Mouse (Mus musculus): ENCODE data around the gene Plekhd1. TPM values are rescaled to one million over a fixed set of nuclear protein-coding genes. Genes with fewer than 3 reads are reported as not detected.

The Plekhd1 gene
- total RNA-seq, 4 experiments from 2014 or later: 0.07 TPM; not detected in 3

DNA sequence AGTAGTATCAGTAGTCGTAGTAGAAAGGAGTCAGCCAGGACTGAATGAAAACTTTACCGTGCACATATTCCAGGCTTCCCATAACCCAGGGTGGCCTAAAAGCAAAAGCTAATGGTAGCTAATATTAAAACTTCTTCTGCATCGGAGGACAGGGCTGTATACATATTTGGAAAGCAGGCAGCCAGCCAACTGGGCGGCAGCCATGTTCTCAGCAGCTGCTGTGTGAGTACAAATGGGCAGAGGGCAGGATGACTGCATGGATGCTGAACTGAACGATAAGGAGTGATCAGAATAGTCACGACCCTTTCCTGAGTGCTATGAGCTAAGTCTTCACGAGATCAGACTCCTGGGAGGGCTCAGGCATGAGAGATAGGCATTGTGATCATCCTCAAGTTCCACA lies 8.9 kb downstream of the Plekhd1 start:
- DNase-seq: no peak

DNA sequence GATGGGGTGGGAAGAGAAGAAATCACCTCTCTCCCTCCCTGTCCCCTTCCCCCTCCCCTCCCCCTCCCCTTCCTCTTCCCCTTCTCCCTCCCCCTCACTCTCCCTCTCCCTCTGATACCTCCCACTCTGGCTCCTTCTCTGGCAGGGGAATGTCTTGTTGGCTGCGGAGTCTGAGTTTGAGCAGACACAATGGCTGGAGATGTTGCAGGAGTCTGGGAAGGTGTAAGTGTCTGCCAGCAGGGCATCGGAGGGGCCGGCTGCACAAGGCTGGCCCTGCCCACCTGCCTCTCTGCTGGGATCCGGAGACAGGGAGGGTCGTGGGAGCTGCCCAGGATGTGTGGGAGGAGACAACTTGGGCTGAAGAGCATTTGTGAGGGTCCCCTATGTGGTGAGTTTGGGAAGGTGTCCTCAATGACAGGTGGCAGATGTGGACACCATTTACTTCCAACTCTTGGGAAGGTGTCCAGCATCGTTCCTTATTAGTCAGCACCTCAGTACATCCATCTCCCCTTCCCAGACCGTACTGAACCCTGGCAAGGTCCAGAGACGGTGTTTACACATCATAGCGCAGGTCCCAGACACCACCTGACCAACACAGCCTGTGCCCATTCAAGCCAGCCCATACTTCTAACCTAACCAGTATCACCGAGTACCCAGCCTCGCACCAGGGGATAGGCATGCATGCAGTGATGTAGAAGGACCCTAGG lies 14.0 kb downstream of the Plekhd1 start:
- no peak for DNase-seq

DNA sequence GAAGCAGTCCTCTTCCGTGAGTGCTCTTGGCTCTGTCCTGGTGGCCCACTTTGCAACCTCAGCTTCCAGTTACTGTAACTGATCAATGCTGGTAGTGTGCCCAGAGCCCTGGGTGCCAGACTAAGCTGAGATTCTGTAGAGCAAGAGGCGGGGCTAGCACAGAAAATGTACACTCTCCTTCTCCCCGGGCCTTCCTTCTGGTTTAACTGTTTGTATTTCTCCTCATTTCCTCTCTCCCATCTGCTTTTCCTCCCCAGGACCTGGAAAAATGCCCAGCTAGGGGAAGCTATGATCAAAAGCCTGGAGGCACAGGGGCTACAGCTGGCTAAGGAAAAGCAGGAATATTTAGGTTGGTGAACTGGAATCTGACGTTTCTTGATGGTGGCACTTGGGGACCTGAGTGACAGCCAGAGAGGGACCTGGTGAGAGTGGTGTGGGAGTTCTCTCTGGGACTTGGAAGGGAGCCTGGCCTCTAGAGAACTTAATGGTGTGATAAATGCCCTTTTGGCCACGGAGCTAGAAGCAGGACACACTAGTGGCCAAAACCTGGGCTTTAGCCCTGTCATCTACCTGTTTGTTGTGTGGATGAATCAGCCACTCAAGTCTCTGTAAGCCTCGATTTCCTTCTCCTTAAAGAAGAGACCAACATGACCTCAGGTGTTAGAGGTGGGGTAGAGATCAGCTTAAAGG lies 14.7 kb downstream of the Plekhd1 start:
- DNase-seq: no peak

- no peak for DNase-seq
These were observed 23.5 kb downstream of the Plekhd1 start for GRCm38 (mm10) chr12:80715915-80716314.

- DNase-seq: no peak
These were observed 26.8 kb downstream of the Plekhd1 start for GRCm38 (mm10) chr12:80719141-80719540.

DNA sequence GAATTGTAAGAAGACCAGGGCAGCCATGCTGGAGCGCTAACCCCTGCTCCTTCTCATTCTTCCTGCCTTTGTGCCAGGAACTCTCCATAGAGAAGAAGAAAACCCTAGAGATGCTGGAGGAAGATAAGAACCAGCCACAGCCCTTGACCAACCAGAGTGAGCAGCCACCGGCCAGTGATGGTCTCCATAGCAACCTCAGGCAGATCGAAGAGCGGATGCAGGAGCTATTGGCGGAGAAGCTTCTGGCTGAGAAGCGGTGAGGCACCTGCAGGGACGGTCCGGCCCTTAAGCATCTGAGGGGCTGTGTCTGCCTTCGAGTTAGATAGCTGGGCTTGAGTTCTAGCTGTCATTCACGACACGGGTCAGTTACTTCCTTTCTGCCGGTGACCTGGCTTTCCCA lies 28.1 kb downstream of the Plekhd1 start:
- no peak for DNase-seq

- no peak for DNase-seq
These were observed 29.1 kb downstream of the Plekhd1 start for GRCm38 (mm10) chr12:80721458-80721857.

- DNase-seq: peak; percentile 45
These were observed 32.6 kb downstream of the Plekhd1 start for GRCm38 (mm10) chr12:80724853-80725559.

DNA sequence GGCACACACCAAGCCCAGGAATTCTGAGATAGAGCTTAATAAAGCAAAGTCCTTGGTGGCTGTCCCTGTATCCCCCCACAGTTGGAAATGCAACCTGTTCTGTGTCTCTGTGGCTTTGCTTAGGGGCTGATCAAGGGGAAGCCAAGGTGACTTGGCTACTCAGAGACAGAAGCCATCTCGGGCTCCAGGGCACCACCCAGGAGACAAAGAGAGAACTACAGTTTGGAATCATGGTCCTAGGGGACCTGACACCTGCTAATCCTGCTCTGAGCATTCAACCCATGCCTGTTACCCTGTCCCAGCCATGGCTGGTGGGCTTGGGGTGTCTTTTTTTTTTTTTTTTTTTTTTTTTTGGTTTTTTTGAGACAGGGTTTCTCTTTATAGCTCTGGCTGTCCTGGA lies 35.8 kb downstream of the Plekhd1 start:
- no peak for DNase-seq

DNA sequence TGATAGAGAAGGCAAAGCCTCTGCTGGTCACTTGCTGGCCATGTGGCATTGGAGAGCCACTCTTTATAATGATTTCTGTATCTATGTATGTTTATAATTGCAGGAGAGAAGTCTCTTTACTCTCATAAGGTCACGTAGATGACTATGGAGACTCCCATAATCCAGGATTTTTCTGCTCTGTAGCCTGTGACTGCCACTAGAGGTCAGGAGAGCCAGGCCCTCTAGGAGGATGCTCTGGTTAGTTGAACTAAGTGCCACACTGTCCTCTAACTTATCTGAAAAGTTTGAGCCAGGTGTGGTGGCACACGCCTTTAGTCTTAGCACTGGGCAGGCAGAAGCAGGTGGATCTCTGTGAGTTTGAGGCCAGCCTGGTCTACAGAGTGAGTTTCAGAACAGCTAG lies 36.4 kb downstream of the Plekhd1 start:
- no peak for DNase-seq

DNA sequence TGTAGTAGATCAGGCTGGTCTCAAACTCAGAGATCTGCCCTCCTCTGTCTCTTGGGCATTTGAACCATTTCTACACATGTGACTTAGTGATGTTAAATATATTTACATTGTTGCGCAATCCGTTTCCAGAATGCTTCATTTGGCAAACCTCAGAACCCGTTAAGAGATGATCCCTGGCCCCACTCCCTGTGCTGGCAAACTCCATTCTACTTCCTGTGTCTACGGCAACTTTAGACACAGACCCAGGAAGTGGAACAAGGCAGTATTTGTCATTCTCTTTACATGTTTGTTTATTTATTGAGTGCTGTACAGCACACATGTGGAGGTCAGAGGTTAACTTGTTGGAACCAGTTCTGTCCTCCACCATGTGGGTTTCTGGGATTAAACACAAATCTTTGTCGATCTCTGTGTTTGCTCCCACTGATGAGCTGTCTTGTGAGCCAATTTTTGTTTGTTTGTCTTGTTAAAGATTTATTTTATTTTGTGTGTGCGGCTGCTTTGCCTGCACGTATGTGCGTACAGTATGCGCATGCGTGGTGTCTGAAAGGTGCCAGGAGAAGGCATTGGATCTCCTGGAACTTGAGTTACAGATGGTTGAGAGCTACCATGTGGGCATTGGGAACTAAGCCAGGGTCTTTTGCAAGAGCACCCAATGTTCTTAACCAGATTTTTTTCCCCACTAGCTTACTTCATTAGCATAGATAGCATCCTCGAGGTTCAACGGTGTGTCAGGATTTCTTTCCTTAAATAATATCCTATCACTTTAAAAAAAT lies 37.6 kb downstream of the Plekhd1 start:
- no peak for DNase-seq

GRCm38 (mm10) chr12:80730567-80730966 lies 38.2 kb downstream of the Plekhd1 start:
- DNase-seq: peak; percentile 19

- no peak for DNase-seq
These were observed 42.4 kb downstream of the Plekhd1 start for GRCm38 (mm10) chr12:80734526-80735470.

GRCm38 (mm10) chr12:80736464-80737282 lies 44.3 kb downstream of the Plekhd1 start:
- DNase-seq: no peak

GRCm38 (mm10) chr12:80737283-80737600 lies 44.9 kb downstream of the Plekhd1 start:
- no peak for DNase-seq

GRCm38 (mm10) chr12:80739482-80739881 lies 47.1 kb downstream of the Plekhd1 start:
- no peak for DNase-seq

GRCm38 (mm10) chr12:80744614-80745013 lies 52.2 kb downstream of the Plekhd1 start:
- DNase-seq: no peak

GRCm38 (mm10) chr12:80746031-80746813 lies 53.8 kb downstream of the Plekhd1 start:
- DNase-seq: no peak

GRCm38 (mm10) chr12:80751556-80751955 lies 59.2 kb downstream of the Plekhd1 start:
- no peak for DNase-seq

Measured in adrenal gland, adult 8-10 months (tissue).